Mouse (Mus musculus): Measurements from ENCODE around the gene Mob3b. TPM values are rescaled to one million over a fixed set of nuclear protein-coding genes. Genes with fewer than 3 reads are reported as not detected.

Mob3b gene
- total RNA-seq, 2 experiments from 2014 or later: 5.0 to 5.4 TPM

- DNase-seq: no peak
Observed at GRCm38 (mm10) chr4:35060964-35061363, 96.3 kb downstream of the Mob3b start.

GRCm38 (mm10) chr4:35060401-35060800 lies 96.9 kb downstream of the Mob3b start:
- DNase-seq: no peak

DNA sequence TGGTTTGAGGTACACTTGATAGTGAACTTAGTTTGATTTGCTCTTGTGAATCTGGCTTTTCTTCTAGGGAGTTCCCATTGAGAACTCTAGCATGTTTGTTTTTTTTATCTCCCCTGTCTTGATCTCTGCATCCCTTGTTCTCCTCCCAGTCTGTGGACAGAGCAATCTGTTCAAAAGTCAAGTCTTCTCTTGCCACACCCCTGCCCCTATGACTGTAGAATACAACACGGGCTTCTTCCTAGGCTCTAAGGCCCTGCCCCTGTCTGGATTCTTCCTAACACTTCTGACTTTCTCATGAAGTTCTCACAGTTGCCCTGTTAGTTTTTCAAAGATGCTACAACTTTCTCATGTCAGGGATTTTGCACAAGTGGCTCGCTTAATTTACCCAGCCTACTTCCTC lies 102.9 kb downstream of the Mob3b start:
- no peak for DNase-seq

DNA sequence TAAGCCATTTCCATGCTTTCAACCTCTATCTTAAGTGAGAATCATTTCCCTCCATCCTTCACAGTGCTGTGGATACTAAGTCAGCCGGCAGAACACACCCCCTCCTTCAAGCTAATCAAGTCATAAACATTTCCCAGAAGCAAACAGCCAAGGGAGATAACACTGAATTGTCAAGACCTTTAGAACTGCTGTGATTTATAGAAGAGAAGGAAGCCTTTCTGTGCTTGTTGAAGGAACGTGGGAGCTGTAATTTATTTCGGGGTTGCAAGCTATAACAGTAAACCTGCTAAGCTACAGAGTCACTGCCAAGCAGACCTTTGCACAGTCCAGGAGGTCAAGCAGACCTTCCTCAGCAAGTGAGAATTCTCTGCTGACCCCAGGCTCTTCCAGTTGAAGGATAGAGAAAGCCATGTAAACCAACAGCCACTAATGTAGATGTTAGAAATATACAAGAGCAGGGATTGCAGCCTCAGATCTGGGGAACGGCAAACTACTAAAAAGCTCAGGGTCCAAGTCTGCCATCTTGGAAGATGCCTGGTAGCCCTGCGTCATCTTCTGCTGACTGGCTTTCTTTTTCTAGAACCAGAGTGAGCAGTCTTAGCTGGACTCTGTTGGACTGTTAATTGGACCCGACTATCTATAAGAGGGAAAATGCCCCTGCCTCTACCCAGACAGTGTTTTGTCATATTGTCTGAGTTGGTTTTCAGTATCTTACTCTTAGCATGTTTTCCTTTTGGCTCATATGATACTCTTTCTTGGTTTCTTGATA lies 104.9 kb downstream of the Mob3b start:
- no peak for DNase-seq

DNA sequence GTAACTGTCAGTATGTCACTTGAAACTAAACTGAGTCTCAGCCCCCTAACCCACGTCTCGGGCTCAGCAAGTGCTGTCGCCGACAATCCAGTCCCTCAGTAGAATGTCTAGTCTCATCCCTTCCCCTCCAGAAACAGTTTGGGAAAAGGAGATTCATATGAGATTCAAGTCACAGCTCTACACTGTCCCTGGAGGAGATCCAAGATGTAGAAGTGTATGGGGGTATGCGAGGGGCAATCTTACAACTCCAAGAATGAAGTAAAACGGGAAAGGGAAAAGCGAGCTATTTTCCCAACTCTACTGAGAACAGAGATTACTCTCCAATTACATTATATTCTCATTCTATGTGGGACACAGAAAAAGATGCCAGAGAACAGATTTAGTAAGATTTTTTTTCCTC lies 106.1 kb downstream of the Mob3b start:
- no peak for DNase-seq

DNA sequence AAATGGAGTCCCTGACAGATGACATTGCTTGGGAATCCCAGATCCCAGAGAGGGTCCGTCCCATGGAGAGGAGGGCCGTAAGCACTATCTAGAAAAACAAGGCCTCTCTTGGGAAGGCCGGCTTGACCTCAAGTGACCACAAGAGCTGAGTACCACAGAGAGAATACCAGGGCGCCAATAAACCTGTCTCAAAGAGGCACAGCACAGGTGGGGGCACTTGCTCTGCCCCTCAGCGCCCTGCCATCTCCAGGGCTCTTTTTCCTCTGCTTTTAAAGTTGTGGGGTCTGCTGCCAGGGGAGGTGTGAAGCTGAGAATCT lies 107.6 kb downstream of the Mob3b start:
- no peak for DNase-seq

GRCm38 (mm10) chr4:35049036-35049741 lies 108.1 kb downstream of the Mob3b start:
- DNase-seq: no peak

- DNase-seq: no peak
Observed at GRCm38 (mm10) chr4:35040896-35041295, 116.4 kb downstream of the Mob3b start.

- DNase-seq: no peak
Observed at GRCm38 (mm10) chr4:35040306-35040705, 117.0 kb downstream of the Mob3b start.

GRCm38 (mm10) chr4:35037824-35038223 lies 119.5 kb downstream of the Mob3b start:
- no peak for DNase-seq

DNA sequence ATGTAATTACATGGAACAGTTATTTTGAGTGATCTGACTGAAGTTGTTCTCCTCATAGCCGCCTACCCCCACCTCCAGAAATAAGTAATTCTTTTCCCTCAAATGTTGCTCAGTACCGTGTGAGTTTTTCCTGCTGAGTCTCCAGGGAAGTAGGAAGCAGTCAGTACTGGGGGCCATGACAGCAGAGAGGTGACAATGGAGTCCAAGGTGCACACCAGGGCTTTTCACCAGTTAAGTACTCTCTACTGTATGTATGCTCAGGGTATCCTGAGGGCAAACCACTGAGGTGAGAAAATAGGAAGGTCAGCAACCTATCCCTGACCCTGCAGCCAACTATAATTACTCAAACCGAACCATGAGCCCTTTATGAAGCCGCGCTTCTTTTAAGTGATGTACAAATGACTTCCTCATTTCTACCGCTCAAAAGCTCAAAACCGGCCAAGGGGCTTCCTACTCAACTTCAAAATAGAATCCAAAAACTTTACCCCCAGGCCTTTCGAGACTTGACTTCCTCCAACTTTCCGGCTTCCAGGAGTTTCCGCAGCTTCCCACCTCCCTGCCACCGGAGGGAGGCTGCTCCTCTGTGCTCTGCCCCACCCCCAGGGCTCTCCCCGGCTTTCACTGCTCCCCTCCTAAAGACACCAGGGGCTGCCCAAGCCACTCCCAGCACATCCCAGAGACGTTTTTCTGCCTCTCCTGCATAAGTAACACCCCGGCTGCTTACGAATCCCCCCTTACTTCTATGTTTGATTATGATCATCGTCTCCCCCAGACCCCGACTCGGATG lies 122.6 kb downstream of the Mob3b start:
- DNase-seq: no peak

DNA sequence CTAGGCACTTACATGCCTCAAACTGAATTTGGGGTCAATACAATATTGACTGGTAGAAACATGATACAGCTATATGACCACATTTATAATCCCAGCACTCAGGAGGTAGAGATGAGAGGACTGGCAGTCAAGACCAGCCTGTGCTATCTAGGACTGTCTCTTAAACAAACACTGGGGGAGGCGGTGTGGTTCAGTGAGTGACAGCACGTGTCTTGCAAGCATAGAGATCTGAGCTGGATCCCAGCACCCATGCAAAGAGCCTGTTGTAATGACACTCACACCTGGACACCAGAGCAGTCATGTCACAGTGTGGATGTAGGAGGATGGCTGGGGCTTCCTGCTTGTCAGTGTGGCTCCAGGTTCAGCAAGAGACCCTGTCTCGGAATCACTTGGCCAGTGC lies 124.5 kb downstream of the Mob3b start:
- DNase-seq: no peak

DNA sequence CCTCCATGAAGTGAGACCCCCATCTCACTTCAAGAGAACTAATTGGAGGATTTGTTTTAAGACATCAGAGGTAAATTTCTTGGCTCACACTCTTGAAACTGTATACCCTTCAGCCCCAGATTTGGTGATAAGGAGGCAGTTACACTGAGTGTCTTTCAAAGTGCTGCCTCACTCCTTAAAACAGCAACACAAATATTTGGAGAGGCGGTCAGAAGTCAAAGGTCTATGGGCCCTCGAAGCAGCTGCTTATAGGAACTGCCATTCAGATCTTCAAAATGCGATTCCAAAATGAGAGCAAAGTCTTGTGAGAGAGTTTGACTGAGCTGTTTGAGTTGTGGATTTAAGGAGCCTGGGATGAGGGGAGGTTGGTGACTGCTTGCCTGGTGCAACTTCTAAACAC lies 125.7 kb downstream of the Mob3b start:
- DNase-seq: no peak

- DNase-seq: peak in 1 of 2 experiments; percentile 9
Observed at GRCm38 (mm10) chr4:35031141-35031540, 126.1 kb downstream of the Mob3b start.

GRCm38 (mm10) chr4:35018416-35018815 lies 138.9 kb downstream of the Mob3b start:
- DNase-seq: no peak

DNA sequence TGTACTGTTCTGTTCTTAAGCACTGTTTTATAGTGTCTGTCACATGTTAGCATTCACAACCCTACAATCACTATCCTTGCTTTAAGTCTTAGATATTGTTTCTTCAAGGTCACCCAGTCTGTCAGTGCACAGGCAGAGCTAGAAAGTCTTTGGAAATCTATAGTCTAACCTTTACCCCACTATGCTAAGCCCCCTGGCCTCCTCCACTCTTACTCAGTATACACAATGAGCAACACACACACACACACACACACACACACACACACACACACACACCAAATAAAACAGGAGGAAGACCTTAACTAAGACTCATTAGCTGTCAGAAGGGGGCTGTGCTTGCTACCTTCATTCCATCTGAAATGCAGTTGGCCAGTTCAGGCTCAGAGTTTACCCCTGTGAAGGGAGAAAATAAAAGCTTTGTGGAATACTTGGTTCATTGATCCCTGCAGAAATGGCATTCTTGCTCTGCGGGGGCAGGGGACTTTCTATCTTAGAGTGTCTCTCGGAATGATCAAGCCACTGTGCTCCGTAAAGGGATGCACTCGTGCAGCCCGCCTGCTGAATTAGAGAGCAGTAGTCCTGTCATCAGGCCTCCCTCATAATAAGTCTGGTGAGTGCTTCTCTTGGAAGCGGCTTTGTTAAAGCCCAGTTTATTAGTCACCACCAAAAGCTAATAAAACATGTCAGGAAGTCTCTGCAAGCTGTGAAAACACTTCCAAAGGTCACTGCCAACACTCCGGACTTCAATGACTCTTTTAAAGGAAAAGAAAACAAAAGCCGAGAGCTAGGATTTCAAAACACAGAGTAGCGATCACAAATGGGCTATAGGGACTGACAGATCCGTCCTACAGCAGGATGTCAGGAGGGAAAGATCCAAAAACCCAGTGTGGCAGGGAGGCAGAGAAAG lies 144.6 kb downstream of the Mob3b start:
- DNase-seq: no peak

DNA sequence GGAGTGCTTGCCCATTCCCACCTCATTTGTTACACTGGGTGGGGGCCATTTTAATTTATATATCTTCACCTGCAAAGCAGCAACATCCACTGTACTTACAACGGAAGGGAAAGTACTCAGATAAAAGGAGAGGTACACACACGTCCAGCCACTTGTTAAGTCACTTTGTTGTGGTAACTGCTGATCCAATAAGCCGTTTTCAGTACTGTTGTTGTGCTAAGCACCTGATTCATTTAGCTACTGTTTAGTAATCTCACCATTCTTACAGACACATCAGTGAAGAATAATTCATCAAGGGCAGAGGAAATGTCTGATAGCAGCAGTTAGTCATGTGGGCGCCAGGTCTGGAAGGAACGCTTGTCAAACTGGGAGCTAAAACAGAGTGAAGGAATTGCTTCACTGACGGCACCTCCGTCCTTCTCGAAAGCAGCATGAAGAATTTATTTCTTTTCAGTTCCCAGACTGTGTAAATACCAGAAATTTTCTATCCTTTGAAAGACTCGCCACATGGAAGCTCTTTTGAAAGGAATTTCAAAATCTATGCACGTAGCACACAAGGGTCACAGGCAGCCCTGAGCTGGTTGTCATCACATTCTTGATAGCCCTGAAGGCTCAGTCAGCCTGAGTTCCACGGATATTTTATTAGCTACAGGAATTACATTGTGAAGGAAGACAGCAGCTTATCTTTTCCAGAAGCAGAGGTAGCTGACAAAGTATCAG lies 150.6 kb downstream of the Mob3b start:
- no peak for DNase-seq

GRCm38 (mm10) chr4:35006056-35006455 lies 151.2 kb downstream of the Mob3b start:
- DNase-seq: peak in 1 of 2 experiments; percentile 20

GRCm38 (mm10) chr4:35005068-35005769 lies 152.1 kb downstream of the Mob3b start:
- DNase-seq: no peak

DNA sequence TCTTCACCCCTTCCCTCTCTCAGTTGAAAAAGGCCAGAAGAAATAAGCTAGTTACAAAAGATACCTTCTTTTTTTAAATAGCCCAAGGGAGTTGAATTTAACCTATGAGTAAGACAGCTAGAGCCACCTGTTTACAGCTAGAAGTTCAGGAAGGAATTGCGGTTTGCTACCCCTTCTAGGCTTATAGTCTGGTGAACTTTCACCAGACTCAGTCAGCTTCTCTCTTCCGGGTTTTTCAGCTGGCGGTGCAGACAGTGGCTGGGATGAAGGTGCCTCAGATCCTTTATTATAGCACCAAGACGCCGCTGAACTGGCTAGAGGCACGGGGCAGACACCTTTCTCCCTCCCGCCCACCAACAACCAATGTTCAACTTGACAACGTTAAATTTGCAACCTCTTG lies 152.8 kb downstream of the Mob3b start:
- no peak for DNase-seq

Data from layer of hippocampus, postnatal 36 days (tissue).